Mouse (Mus musculus) hindbrain, embryonic 14.5 days (tissue): Measurements from ENCODE around the gene Hltf. TPM values are rescaled to one million over a fixed set of nuclear protein-coding genes. Genes with fewer than 3 reads are reported as not detected.
"Not testable (repeated sequence)": the region's sequence is repeated elsewhere in the genome, so short reads cannot be mapped to it uniquely, and the experiment has no call there.

Experiments
- ATAC-seq: fragments of 200-750 bp; cut with Nextera tagmentation; 2 replicates; pipeline ENCODE4 v1.8.0; 2017; ENCODE audit warnings: moderate number of reproducible peaks, mild to moderate bottlenecking, moderate TSS enrichment, moderate library complexity; ENCODE audit not compliant: low FRiP score
- DNase-seq: peaks from one replicate; pipeline ENCODE4 v3.0.0-alpha.2; 2015; ENCODE audit warnings: low spot score
- H3K27ac ChIP-seq: fragments of 300-500 bp; sonication (generic); 2 replicates; pipeline ENCODE4 v1.5.1; 2014; ENCODE audit warnings: mild to moderate bottlenecking, moderate library complexity
- H3K27me3 ChIP-seq: fragments of 300-500 bp; sonication (generic); 2 replicates; pipeline ENCODE4 v1.6.1; 2014; ENCODE audit warnings: mild to moderate bottlenecking, low read length, mixed read lengths; ENCODE audit not compliant: control insufficient read depth, insufficient read depth
- H3K36me3 ChIP-seq: fragments of 300-500 bp; sonication (generic); replicated peaks from 2 replicates; pipeline ENCODE4 v1.6.1; 2014; ENCODE audit not compliant: control insufficient read depth, insufficient read depth
- H3K4me1 ChIP-seq: fragments of 300-500 bp; sonication (generic); replicated peaks from 2 replicates; pipeline ENCODE4 v1.6.1; 2014; ENCODE audit warnings: antibody characterized with exemption, low read length, mixed read lengths; ENCODE audit not compliant: control insufficient read depth, insufficient read depth
- H3K4me2 ChIP-seq: fragments of 300-500 bp; sonication (generic); replicated peaks from 2 replicates; pipeline ENCODE4 v1.6.1; 2014; ENCODE audit warnings: mild to moderate bottlenecking, moderate library complexity
- H3K4me3 ChIP-seq: fragments of 300-500 bp; sonication (generic); replicated peaks from 2 replicates; pipeline ENCODE4 v1.5.1; 2014; ENCODE audit warnings: mild to moderate bottlenecking, low read length
- H3K9ac ChIP-seq: fragments of 300-500 bp; sonication (generic); 2 replicates; pipeline ENCODE4 v1.6.1; 2014
- H3K9me3 ChIP-seq: fragments of 300-500 bp; sonication (generic); 2 replicates; pipeline ENCODE4 v1.6.1; 2016; ENCODE audit warnings: low read length; ENCODE audit not compliant: control insufficient read depth
- WGBS: fragments of 180-500 bp; shearing (Covaris S2); extraction: QIAGEN DNeasy Blood & Tissue Kit; methylation state at CpG from one replicate; pipeline ENCODE4 v1.1.7; 2014; 5-methylcytosine and 5-hydroxymethylcytosine counted together
- polyA plus RNA-seq: library from polyadenylated mRNA; unstranded; fragments of >200 nt; fragmentation: Nextera tagmentation; extraction: Ambion mirVana; gene quantifications from 2 replicates; pipeline ENCODE4 v1.2.1, GENCODE M21; 2014

The Hltf gene
- polyA plus RNA-seq, 1 experiment from 2014 or later: 21.5 TPM

DNA sequence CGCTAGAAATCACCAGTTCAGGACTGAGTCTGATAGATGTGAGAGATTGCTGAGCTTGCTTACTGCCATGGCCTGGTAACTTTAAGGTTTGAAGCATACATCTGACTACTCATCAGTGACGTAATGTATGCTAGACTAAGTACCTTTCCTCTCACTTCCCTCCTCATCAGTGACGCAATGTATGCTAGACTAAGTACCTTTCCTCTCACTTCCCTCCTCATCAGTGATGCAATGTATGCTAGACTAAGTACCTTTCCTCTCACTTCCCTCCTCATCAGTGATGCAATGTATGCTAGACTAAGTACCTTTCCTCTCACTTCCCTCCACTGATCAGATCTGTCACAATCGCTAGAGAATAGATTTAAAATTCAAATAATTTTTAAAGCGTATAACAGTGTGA lies 64.0 kb downstream of the Hltf start:
- H3K36me3 ChIP-seq: peaks cover 22% of the 10 kb centered on the region
- H3K4me3 ChIP-seq, H3K4me1 ChIP-seq, H3K4me2 ChIP-seq, H3K9ac ChIP-seq, H3K27me3 ChIP-seq, H3K9me3 ChIP-seq, ATAC-seq, DNase-seq, H3K27ac ChIP-seq: not testable (repeated sequence)
- 94% methylated on average over 5 of the region's 5 CpGs for WGBS

DNA sequence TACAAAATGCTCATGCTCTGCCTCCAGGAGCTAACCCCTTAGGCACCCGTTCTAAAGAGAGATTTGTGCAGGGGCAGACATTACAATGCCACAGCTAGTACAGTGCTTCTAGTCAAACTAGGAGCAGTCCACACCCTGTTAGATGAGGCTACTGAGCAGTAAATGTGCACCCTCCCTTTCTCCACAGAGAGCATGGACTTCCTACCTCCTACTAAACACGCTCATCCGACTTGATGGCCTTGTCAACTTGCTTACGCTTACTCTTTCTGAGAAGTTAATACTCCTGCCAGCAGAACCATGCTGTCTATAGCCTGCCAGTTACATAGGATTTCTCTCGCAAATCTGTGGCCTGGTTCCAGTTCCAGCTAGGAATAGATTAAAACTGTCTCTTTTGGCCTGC lies 68.0 kb downstream of the Hltf start:
- Histone ChIP-seq H3K4me2 (no peak overlapping the region), H3K36me3 (peaks cover 13% of the 10 kb centered on the region), H3K27me3 (no peaks in the 10 kb centered on the region), H3K4me1 (no peaks in the 10 kb centered on the region), H3K9ac (no peak overlapping the region), H3K4me3 (no peak overlapping the region), H3K27ac (no peak overlapping the region), H3K9me3 (no peaks in the 10 kb centered on the region)
- WGBS: 95% methylated on average over 5 of the region's 5 CpGs
- DNase-seq (no peak), ATAC-seq (no peak)

DNA sequence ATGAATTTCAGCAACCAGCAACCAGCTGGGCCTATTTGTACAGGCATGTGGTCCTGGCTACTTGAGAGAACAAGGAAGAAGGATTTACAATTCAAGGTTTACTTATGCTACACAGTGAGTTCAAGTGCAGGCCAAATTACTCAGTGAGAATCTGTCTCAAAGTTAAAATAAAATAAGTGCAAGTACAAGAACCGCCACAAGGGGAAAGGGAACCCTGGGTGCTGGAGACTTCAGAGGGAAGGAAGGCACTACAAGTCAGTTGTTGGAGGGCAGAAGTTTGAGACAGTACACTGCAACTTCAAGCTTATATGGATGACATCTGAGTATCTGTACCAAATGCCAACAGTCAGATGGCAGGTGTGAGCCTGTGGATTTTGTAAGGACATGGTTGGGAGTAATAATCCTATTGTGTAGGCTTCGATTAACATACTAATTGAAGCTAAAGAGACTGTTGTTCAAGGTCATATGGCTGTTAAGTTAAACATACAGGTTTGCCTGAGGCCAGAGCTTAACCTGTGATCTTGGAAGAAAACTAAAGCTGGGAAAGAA lies 69.5 kb downstream of the Hltf start:
- DNase-seq: no peak
- H3K4me1 ChIP-seq: no peaks in the 10 kb centered on the region
- no peaks in the 10 kb centered on the region for H3K9me3 ChIP-seq
- no peak overlapping the region for H3K9ac ChIP-seq
- no peak for ATAC-seq
- H3K4me3 ChIP-seq: no peak overlapping the region
- no peak overlapping the region for H3K27ac ChIP-seq
- H3K27me3 ChIP-seq: no peaks in the 10 kb centered on the region
- no peak overlapping the region for H3K4me2 ChIP-seq
- 74% methylated on average over 2 of the region's 2 CpGs for whole genome bisulfite sequencing
- peaks cover 10% of the 10 kb centered on the region for H3K36me3 ChIP-seq

DNA sequence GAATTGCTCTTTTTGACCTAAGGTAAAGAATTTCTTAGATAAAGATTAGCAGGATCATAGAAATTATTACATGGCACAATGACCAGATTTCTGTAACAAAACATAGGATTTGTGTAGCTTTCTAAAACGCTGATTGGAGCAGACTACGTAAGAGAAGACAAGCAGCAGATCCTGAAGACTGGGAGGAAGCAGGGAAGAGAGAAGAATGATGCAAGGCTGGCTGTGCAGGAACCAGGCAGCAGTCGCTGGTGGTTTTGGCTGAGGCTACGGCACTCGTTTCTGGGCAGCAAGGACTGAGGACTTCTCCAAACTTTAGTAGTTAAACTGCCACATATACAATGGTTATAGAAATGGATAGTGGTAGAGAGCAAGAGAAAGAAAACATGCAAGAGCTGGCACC lies 71.9 kb downstream of the Hltf start:
- H3K9ac ChIP-seq: no peak overlapping the region
- no peak for DNase-seq
- H3K4me3 ChIP-seq: no peak overlapping the region
- H3K9me3 ChIP-seq: no peaks in the 10 kb centered on the region
- WGBS: 94% methylated on average over 5 of the region's 5 CpGs
- H3K4me1 ChIP-seq: no peaks in the 10 kb centered on the region
- ATAC-seq: no peak
- no peak overlapping the region for H3K27ac ChIP-seq
- no peaks in the 10 kb centered on the region for H3K36me3 ChIP-seq
- no peaks in the 10 kb centered on the region for H3K27me3 ChIP-seq
- no peak overlapping the region for H3K4me2 ChIP-seq

DNA sequence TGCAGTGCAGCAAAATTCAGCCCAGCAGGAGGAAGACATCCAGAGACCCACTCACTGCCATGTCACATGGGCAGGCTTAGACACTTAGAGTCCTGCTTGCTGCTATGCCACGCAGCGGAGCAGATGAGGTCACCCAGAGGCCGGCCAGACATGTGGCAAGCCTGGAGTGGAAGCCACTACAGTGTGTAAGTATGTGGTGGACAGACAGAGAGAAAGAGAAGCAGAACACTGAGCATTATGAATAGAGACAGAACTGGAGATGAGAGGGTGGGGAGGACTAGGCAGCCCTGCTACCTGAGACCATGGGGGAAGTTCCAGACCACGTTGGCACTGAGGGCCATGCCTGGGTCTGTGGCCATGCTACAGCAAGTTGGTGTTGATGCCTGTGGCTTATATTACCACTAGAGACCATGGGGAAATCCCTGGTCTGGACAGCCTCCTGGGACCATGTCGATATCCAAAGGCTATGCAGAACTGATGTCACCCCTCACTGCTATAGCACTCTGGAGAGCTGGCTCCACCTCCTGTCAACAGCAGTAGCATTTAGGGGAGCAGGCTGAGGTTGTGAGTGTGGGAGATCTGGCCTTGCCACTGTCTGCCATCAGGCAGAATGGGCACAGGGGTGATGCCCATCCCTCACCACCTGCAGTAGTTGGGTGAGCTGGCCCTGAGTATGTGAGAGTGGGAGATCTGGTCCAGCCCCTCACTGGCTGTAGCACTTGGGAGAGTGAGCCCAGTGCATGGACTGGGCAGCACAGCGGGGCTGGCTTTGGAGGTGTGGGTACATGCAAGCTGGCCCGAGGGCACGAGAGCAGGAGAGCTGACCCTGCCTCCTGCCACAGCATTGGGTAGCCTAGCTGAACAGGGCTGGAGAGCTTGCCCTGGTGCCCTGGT lies 73.1 kb downstream of the Hltf start:
- Histone ChIP-seq H3K4me2 (no peak overlapping the region), H3K4me3 (no peak overlapping the region), H3K36me3 (no peaks in the 10 kb centered on the region), H3K27me3 (no peaks in the 10 kb centered on the region), H3K9ac (no peak overlapping the region), H3K4me1 (no peaks in the 10 kb centered on the region), H3K9me3 (no peaks in the 10 kb centered on the region), H3K27ac (no peak overlapping the region)
- DNase-seq: no peak
- WGBS: 88% methylated on average over 8 of the region's 8 CpGs
- 0 out of 2 replicates have a peak, but pooled peaks have one; percentile 16 for ATAC-seq

DNA sequence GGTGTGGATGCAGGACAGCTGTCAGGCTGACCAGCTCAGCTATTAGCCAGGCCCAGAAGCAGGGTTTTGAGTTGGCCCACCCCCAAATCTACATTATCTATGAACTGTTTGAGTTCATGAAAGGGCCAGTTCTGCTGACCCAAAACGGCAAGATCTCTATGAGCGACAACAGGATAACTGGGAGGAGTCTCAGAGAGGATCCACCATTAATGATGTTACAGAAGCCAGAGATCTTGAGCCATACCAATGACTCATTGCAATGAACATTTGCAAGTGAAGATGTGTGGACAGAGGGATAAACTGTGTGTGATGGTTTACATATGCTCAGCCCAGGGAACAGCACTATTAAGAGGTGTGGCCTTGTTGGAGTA lies 73.7 kb downstream of the Hltf start:
- ATAC-seq (no peak), DNase-seq (no peak)
- Histone ChIP-seq H3K9me3 (no peaks in the 10 kb centered on the region), H3K27ac (no peak overlapping the region), H3K4me1 (no peaks in the 10 kb centered on the region), H3K4me2 (no peak overlapping the region), H3K27me3 (no peaks in the 10 kb centered on the region), H3K36me3 (no peaks in the 10 kb centered on the region), H3K4me3 (no peak overlapping the region), H3K9ac (no peak overlapping the region)
- 98% methylated on average over 2 of the region's 2 CpGs for WGBS

DNA sequence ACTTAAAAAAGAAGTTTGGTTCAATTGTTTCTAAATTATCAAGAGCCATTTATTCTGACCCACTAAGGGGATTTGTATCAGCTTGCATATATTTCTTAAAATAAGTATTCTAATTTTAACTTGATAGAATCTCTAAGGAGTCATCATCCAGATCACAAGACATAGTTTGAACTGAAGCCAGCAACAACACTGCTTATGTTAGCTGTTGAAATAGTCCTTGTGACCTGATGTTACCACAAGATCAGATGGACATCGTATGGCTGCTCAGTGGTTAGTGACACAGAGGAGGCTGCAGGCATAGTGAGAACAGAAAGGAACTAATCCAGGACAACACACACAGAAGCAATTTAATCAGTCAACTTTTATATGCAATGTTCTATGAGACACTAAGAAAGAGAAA lies 75.1 kb downstream of the Hltf start:
- Histone ChIP-seq H3K4me1 (no peaks in the 10 kb centered on the region), H3K27ac (no peak overlapping the region), H3K36me3 (no peaks in the 10 kb centered on the region), H3K4me2 (no peak overlapping the region), H3K27me3 (no peaks in the 10 kb centered on the region), H3K9me3 (no peaks in the 10 kb centered on the region), H3K9ac (no peak overlapping the region), H3K4me3 (no peak overlapping the region)
- ATAC-seq (no peak), DNase-seq (no peak)
- WGBS: 98% methylated on average over 1 of the region's 1 CpGs

DNA sequence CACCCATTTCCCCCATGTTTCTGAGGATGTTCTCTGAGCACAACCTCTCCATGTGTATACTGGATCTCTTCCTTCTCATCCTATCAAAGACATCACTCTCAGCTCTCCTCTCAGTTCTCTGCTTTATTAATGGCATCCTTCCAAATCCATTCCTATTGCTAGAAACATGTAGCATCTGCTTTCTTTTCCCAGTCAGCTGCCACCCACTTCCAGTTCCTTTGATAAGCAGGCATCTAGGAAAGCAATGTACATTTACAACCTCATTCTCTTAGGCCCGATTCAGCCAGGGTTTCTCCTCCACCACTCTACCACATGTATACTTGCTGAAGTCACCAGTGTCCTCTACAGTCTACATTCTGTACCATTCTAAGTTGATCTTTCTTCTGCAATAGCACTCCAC lies 76.1 kb downstream of the Hltf start:
- H3K4me2 ChIP-seq: no peak overlapping the region
- WGBS: 92% methylated on average over 1 of the region's 1 CpGs
- no peaks in the 10 kb centered on the region for H3K9me3 ChIP-seq
- no peak overlapping the region for H3K9ac ChIP-seq
- no peak overlapping the region for H3K4me3 ChIP-seq
- ATAC-seq (no peak), DNase-seq (no peak)
- H3K27me3 ChIP-seq: no peaks in the 10 kb centered on the region
- H3K4me1 ChIP-seq: no peaks in the 10 kb centered on the region
- no peak overlapping the region for H3K27ac ChIP-seq
- H3K36me3 ChIP-seq: no peaks in the 10 kb centered on the region

DNA sequence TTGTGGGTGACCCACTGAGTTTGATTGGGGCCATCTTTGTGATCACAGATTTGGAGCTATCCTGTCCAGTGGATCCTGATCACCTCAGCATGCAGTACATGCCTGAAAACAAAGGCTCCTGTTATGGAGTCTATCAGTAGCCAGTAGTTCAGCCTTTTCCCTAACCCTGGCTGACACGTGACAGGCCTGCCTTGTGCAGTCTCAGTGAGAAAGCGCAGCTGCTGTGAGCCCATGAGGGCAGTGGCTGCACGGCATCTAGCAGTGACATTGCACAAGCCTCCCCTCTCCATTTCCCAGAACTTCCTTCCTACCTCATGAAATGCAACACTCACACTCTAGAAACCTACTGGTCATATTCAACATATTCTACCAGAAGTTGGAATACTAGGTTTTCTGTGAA lies 76.9 kb downstream of the Hltf start:
- Histone ChIP-seq H3K4me2 (no peak overlapping the region), H3K9ac (no peak overlapping the region), H3K27me3 (no peaks in the 10 kb centered on the region), H3K4me1 (no peaks in the 10 kb centered on the region), H3K9me3 (no peaks in the 10 kb centered on the region), H3K27ac (no peak overlapping the region), H3K36me3 (no peaks in the 10 kb centered on the region), H3K4me3 (no peak overlapping the region)
- ATAC-seq: no peak
- 84% methylated on average over 3 of the region's 3 CpGs for WGBS
- DNase-seq: no peak
